Mouse (Mus musculus): ENCODE data around the gene Cdk14. TPM values are rescaled to one million over a fixed set of nuclear protein-coding genes. Genes with fewer than 3 reads are reported as not detected.

Gene Cdk14
- 23.5 and 24.0 TPM in 2 replicates for polyA plus RNA-seq (2014; fragmentation: Nextera tagmentation; extraction: Ambion mirVana)

DNA sequence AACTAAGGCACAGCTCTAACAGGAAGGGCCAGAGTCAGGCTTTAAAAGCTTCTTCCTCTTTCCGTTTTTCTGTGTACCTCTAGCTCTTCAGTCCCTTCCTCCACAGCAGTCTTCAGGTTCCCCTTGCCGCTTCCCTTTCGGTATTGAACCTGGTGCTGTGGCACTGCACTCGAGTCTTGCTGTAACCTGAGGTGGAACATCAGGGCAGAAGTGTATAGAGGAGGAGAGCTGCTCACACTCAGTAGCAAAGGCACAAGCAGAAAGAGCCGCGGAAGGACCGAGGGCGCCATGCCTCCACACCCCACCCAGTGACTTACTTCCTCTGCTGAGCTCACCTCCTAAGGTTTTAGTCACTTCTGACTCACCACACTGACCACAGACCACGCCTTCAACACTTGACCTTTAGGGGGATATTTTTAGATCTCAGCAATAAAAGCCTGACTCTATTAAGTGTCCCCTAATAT lies at the start of gene Cdk14:
Cdk14 (minus strand) TSS at position 321 of the 464 bp plus-strand sequence.
- Histone ChIP-seq H3K27me3 (ENCODE audit: control insufficient read depth, insufficient read depth, low read length) (no peaks in the 10 kb centered on the region), H3K9ac (ENCODE audit: low read length) (no peak within 1 kb of the TSS), H3K4me2 (ENCODE audit: low read depth, low read length, severe bottlenecking) (no peak within 1 kb of the TSS), H3K36me3 (ENCODE audit: control insufficient read depth, insufficient read depth, low read length) (no peaks in the 10 kb centered on the region), H3K27ac (ENCODE audit: low read depth, low read length) (no peak within 1 kb of the TSS), H3K9me3 (ENCODE audit: control insufficient read depth, low read length) (no peaks in the 10 kb centered on the region), H3K4me1 (replicated peaks; ENCODE audit: control insufficient read depth, insufficient read depth, low read length) (no peaks in the 10 kb centered on the region), H3K4me3 (ENCODE audit: low read depth, low read length) (no peak within 1 kb of the TSS)
- WGBS, result 89% methylated on average over 9 of the region's 9 CpGs
- DNase-seq (ENCODE audit: low spot score), result no peak
- ATAC-seq (replicated peaks; ENCODE audit: low FRiP score), result no peak

- H3K4me1 ChIP-seq (replicated peaks; ENCODE audit: control insufficient read depth, insufficient read depth, low read length), result no peaks in the 10 kb centered on the region
Observed at GRCm38 (mm10) chr5:5465256-5465655, 45.1 kb upstream of the Cdk14 start.

DNA sequence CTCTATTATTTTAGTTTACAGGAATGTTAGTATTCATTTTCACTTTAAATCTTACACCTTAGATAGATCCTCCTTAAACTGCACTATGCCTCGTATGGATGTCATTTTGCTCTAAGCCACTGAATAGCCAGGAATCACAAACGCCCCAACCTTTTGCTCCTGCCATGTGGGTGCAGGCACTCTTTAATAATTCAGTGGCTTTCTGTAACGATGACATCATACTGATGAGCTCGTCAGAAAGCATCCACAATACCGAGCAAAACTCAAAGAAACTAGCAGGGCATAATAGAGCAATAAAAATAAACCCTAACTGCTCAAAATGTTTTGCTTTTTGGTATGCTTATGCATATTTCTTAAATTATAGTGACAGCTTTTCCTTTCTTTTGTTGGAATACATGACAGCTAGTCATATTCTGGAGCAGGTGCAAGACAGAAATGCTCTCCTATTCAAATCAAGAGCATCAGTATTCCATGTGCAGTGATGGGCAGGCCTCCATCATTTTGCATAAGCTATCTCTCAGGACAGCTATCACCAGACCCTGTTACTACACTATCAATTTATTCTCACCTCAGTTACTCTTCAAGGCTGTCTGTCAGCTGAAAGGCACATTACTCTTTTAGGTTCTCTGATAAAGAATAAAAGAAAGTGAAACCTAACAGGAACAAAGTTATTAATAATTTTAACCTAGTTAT lies 11.8 kb upstream of the Cdk14 start:
- Histone ChIP-seq H3K27ac (ENCODE audit: low read depth, low read length) (no peak overlapping the region), H3K4me2 (ENCODE audit: low read depth, low read length, severe bottlenecking) (no peak overlapping the region), H3K27me3 (ENCODE audit: control insufficient read depth, insufficient read depth, low read length) (no peaks in the 10 kb centered on the region), H3K9ac (ENCODE audit: low read length) (no peak overlapping the region), H3K9me3 (ENCODE audit: control insufficient read depth, low read length) (no peaks in the 10 kb centered on the region), H3K4me3 (ENCODE audit: low read depth, low read length) (no peak overlapping the region), H3K4me1 (replicated peaks; ENCODE audit: control insufficient read depth, insufficient read depth, low read length) (no peaks in the 10 kb centered on the region), H3K36me3 (ENCODE audit: control insufficient read depth, insufficient read depth, low read length) (no peaks in the 10 kb centered on the region)
- WGBS, result 61% methylated on average over 5 of the region's 5 CpGs
- DNase-seq (ENCODE audit: low spot score), result no peak
- ATAC-seq (replicated peaks; ENCODE audit: low FRiP score), result no peak

More at GRCm38 (mm10) chr5:5465256-5465655, 45.1 kb upstream of the Cdk14 start:
- H3K9me3 ChIP-seq (ENCODE audit: control insufficient read depth, low read length), result no peaks in the 10 kb centered on the region
- no peaks in the 10 kb centered on the region for H3K36me3 ChIP-seq (ENCODE audit: control insufficient read depth, insufficient read depth, low read length)
- no peak overlapping the region for H3K9ac ChIP-seq (ENCODE audit: low read length)
- no peaks in the 10 kb centered on the region for H3K27me3 ChIP-seq (ENCODE audit: control insufficient read depth, insufficient read depth, low read length)
- no peak overlapping the region for H3K27ac ChIP-seq (ENCODE audit: low read depth, low read length)
- no peak for ATAC-seq (replicated peaks; ENCODE audit: low FRiP score)
- DNase-seq (ENCODE audit: low spot score), result no peak
- no peak overlapping the region for H3K4me2 ChIP-seq (ENCODE audit: low read depth, low read length, severe bottlenecking)
- H3K4me3 ChIP-seq (ENCODE audit: low read depth, low read length), result no peak overlapping the region
- WGBS, result 80% methylated on average over 1 of the region's 1 CpGs

- 81% methylated on average over 6 of the region's 6 CpGs for WGBS
Observed at GRCm38 (mm10) chr5:5423723-5424171, 3.6 kb upstream of the Cdk14 start.

DNA sequence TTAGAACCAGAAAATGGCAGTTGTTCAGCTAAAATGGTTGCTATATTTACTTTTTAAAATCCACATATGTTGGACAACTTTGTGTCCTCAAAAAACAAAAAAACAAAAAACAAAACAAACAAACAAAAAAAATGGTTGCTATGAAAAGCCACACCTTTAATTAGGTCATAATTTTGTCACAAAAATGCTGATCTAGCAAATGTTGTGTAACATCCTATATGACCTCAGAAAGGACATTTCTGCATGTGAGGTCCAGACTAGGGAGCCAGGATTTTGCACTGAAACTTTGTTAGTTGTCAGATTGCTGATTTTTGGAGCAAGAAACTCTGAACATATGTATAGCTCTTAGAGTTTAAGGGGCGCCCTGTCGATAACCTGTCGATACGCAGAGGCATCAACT lies 3.0 kb upstream of the Cdk14 start:
- Histone ChIP-seq H3K27me3 (ENCODE audit: control insufficient read depth, insufficient read depth, low read length) (no peaks in the 10 kb centered on the region), H3K4me3 (ENCODE audit: low read depth, low read length) (no peak overlapping the region), H3K27ac (ENCODE audit: low read depth, low read length) (no peak overlapping the region), H3K4me2 (ENCODE audit: low read depth, low read length, severe bottlenecking) (no peak overlapping the region), H3K9me3 (ENCODE audit: control insufficient read depth, low read length) (no peaks in the 10 kb centered on the region), H3K9ac (ENCODE audit: low read length) (no peak overlapping the region), H3K4me1 (replicated peaks; ENCODE audit: control insufficient read depth, insufficient read depth, low read length) (no peaks in the 10 kb centered on the region), H3K36me3 (ENCODE audit: control insufficient read depth, insufficient read depth, low read length) (no peaks in the 10 kb centered on the region)
- ATAC-seq (replicated peaks; ENCODE audit: low FRiP score), result no peak
- WGBS, result 95% methylated on average over 4 of the region's 4 CpGs
- no peak for DNase-seq (ENCODE audit: low spot score)

More at GRCm38 (mm10) chr5:5423723-5424171, 3.6 kb upstream of the Cdk14 start:
- Histone ChIP-seq H3K9ac (ENCODE audit: low read length) (no peak overlapping the region), H3K36me3 (ENCODE audit: control insufficient read depth, insufficient read depth, low read length) (no peaks in the 10 kb centered on the region), H3K27ac (ENCODE audit: low read depth, low read length) (no peak overlapping the region), H3K9me3 (ENCODE audit: control insufficient read depth, low read length) (no peaks in the 10 kb centered on the region), H3K27me3 (ENCODE audit: control insufficient read depth, insufficient read depth, low read length) (no peaks in the 10 kb centered on the region), H3K4me1 (replicated peaks; ENCODE audit: control insufficient read depth, insufficient read depth, low read length) (no peaks in the 10 kb centered on the region), H3K4me2 (ENCODE audit: low read depth, low read length, severe bottlenecking) (no peak overlapping the region), H3K4me3 (ENCODE audit: low read depth, low read length) (no peak overlapping the region)
- ATAC-seq (replicated peaks; ENCODE audit: low FRiP score) (no peak), DNase-seq (ENCODE audit: low spot score) (no peak)

DNA sequence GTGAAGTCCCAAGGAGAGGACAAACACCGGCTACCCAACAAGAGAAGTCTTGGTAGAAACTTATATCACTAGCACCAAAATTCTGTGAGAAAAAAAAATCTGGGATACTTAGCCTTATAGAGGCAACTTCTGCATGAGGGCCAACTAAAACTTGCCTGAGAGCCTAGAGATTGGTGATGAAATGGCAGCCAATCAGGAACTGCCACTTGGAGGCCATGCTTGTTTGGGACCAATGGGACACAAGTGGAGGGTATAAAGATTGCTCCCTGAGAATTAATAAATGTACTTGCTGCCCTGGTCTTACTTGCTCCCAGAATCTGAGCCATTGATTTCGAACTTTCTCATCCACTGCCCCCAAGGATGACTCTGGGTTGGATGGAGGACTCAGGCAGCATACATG lies 1.3 kb upstream of the Cdk14 start:
- H3K9me3 ChIP-seq (ENCODE audit: control insufficient read depth, low read length), result no peaks in the 10 kb centered on the region
- no peak overlapping the region for H3K9ac ChIP-seq (ENCODE audit: low read length)
- WGBS, result 94% methylated on average over 2 of the region's 2 CpGs
- ATAC-seq (replicated peaks; ENCODE audit: low FRiP score) (no peak), DNase-seq (ENCODE audit: low spot score) (no peak)
- no peak overlapping the region for H3K4me3 ChIP-seq (ENCODE audit: low read depth, low read length)
- H3K36me3 ChIP-seq (ENCODE audit: control insufficient read depth, insufficient read depth, low read length), result no peaks in the 10 kb centered on the region
- H3K4me1 ChIP-seq (replicated peaks; ENCODE audit: control insufficient read depth, insufficient read depth, low read length), result no peaks in the 10 kb centered on the region
- no peak overlapping the region for H3K4me2 ChIP-seq (ENCODE audit: low read depth, low read length, severe bottlenecking)
- no peak overlapping the region for H3K27ac ChIP-seq (ENCODE audit: low read depth, low read length)
- no peaks in the 10 kb centered on the region for H3K27me3 ChIP-seq (ENCODE audit: control insufficient read depth, insufficient read depth, low read length)

GRCm38 (mm10) chr5:5419253-5419652 lies 859 bp downstream of the Cdk14 start:
- no peak overlapping the region for H3K9ac ChIP-seq (ENCODE audit: low read length)
- no peak overlapping the region for H3K27ac ChIP-seq (ENCODE audit: low read depth, low read length)
- no peaks in the 10 kb centered on the region for H3K4me1 ChIP-seq (replicated peaks; ENCODE audit: control insufficient read depth, insufficient read depth, low read length)
- DNase-seq (ENCODE audit: low spot score), result no peak
- no peaks in the 10 kb centered on the region for H3K27me3 ChIP-seq (ENCODE audit: control insufficient read depth, insufficient read depth, low read length)
- ATAC-seq (replicated peaks; ENCODE audit: low FRiP score), result no peak
- H3K9me3 ChIP-seq (ENCODE audit: control insufficient read depth, low read length), result no peaks in the 10 kb centered on the region
- no peak overlapping the region for H3K4me3 ChIP-seq (ENCODE audit: low read depth, low read length)
- no peaks in the 10 kb centered on the region for H3K36me3 ChIP-seq (ENCODE audit: control insufficient read depth, insufficient read depth, low read length)
- no peak overlapping the region for H3K4me2 ChIP-seq (ENCODE audit: low read depth, low read length, severe bottlenecking)
- 85% methylated on average over 1 of the region's 1 CpGs for WGBS

GRCm38 (mm10) chr5:5414835-5415234 lies 5.3 kb downstream of the Cdk14 start:
- Histone ChIP-seq H3K4me1 (replicated peaks; ENCODE audit: control insufficient read depth, insufficient read depth, low read length) (no peaks in the 10 kb centered on the region), H3K4me3 (ENCODE audit: low read depth, low read length) (no peak overlapping the region), H3K36me3 (ENCODE audit: control insufficient read depth, insufficient read depth, low read length) (no peaks in the 10 kb centered on the region), H3K9ac (ENCODE audit: low read length) (no peak overlapping the region), H3K27ac (ENCODE audit: low read depth, low read length) (no peak overlapping the region), H3K4me2 (ENCODE audit: low read depth, low read length, severe bottlenecking) (no peak overlapping the region), H3K9me3 (ENCODE audit: control insufficient read depth, low read length) (no peaks in the 10 kb centered on the region), H3K27me3 (ENCODE audit: control insufficient read depth, insufficient read depth, low read length) (no peaks in the 10 kb centered on the region)
- no peak for ATAC-seq (replicated peaks; ENCODE audit: low FRiP score)
- 86% methylated on average over 3 of the region's 3 CpGs for WGBS
- DNase-seq (ENCODE audit: low spot score), result no peak

DNA sequence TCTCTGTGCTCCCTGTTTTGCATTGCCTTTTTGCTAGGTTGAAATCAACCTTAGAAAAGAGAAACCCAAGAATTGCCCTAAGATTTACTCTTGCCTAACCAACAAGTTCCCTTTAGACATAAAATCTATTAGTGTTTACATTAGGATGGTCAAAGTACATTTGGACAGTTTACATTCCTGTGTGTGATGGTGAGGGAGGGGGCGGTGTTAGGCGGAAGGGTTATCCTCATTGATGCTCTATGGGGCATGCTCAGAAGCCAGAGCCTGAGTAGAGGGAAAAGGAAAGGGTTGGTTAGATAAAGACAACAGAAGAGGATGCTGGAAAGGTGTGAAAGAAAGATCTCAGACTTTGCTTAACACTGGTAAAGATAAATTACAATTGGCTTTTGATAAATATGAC lies 8.2 kb downstream of the Cdk14 start:
- WGBS, result 95% methylated on average over 2 of the region's 2 CpGs
- Histone ChIP-seq H3K4me2 (ENCODE audit: low read depth, low read length, severe bottlenecking) (no peak overlapping the region), H3K9ac (ENCODE audit: low read length) (no peak overlapping the region), H3K27me3 (ENCODE audit: control insufficient read depth, insufficient read depth, low read length) (no peaks in the 10 kb centered on the region), H3K9me3 (ENCODE audit: control insufficient read depth, low read length) (no peaks in the 10 kb centered on the region), H3K36me3 (ENCODE audit: control insufficient read depth, insufficient read depth, low read length) (no peaks in the 10 kb centered on the region), H3K4me3 (ENCODE audit: low read depth, low read length) (no peak overlapping the region), H3K4me1 (replicated peaks; ENCODE audit: control insufficient read depth, insufficient read depth, low read length) (no peaks in the 10 kb centered on the region), H3K27ac (ENCODE audit: low read depth, low read length) (no peak overlapping the region)
- ATAC-seq (replicated peaks; ENCODE audit: low FRiP score) (no peak), DNase-seq (ENCODE audit: low spot score) (no peak)

Measured in forebrain, embryonic 11.5 days (tissue).